Mouse (Mus musculus): ENCODE results near the gene Vmn2r104. TPM values are rescaled to one million over a fixed set of nuclear protein-coding genes. Genes with fewer than 3 reads are reported as not detected.

Vmn2r104 gene
- not detected for total RNA-seq (2021)
- long read RNA-seq, experiment 1, result 0 reads
- long read RNA-seq, experiment 2, result 0 reads

- DNase-seq, result no peak
These were observed at the start of gene Vmn2r104 for GRCm38 (mm10) chr17:20048236-20048635. Gene Vmn2r104 (minus strand): TSS chr17:20048336.

- no peak for DNase-seq
These were observed 26.0 kb upstream of the Vmn2r104 start for GRCm38 (mm10) chr17:20074090-20074489.

GRCm38 (mm10) chr17:20071656-20072396 lies 23.7 kb upstream of the Vmn2r104 start:
- DNase-seq, result no peak

Other genes with a start within 250 kb of the Vmn2r104 start
- not detected for gene Fpr-rs7, start 65.9 kb upstream of the Vmn2r104 start, total RNA-seq (2021)
- not detected for gene Fpr-rs6, start 134.8 kb upstream of the Vmn2r104 start, total RNA-seq (2021)
- not detected for gene Vmn2r105, start 186.7 kb upstream of the Vmn2r104 start, total RNA-seq (2021)
- gene Vmn2r106, start 237.2 kb upstream of the Vmn2r104 start, total RNA-seq (2021), result not detected